Mouse (Mus musculus) midbrain, embryonic 11.5 days (tissue): Measurements from ENCODE around the gene Fmo9. TPM values are rescaled to one million over a fixed set of nuclear protein-coding genes. Genes with fewer than 3 reads are reported as not detected.

Experiments used
- ATAC-seq: fragments of 200-750 bp; cut with Nextera tagmentation; 2 replicates; pipeline ENCODE4 v1.8.0; 2017; ENCODE audit warnings: moderate TSS enrichment, moderate library complexity; ENCODE audit not compliant: low FRiP score
- DNase-seq: peaks from one replicate; pipeline ENCODE4 v3.0.0; 2015; ENCODE audit warnings: low spot score; ENCODE audit errors: missing footprints
- H3K27ac ChIP-seq: fragments of 300-500 bp; sonication (generic); 2 replicates; pipeline ENCODE4 v1.5.1; 2014; ENCODE audit warnings: low read depth, low read length
- H3K27me3 ChIP-seq: fragments of 300-500 bp; sonication (generic); 2 replicates; pipeline ENCODE4 v1.6.1; 2014; ENCODE audit warnings: mild to moderate bottlenecking, low read length, moderate library complexity, mixed read lengths; ENCODE audit not compliant: control insufficient read depth, insufficient read depth
- H3K36me3 ChIP-seq: fragments of 300-500 bp; sonication (generic); 2 replicates; pipeline ENCODE4 v1.6.1; 2014; ENCODE audit warnings: mild to moderate bottlenecking, low read length, moderate library complexity, mixed read lengths; ENCODE audit not compliant: control insufficient read depth, insufficient read depth
- H3K4me1 ChIP-seq: fragments of 300-500 bp; sonication (generic); 2 replicates; pipeline ENCODE4 v1.6.1; 2014; ENCODE audit warnings: low read length; ENCODE audit not compliant: control insufficient read depth, insufficient read depth
- H3K4me2 ChIP-seq: fragments of 300-500 bp; sonication (generic); 2 replicates; pipeline ENCODE4 v1.6.1; 2014; ENCODE audit warnings: mild to moderate bottlenecking, moderate library complexity
- H3K4me3 ChIP-seq: fragments of 300-500 bp; sonication (generic); 2 replicates; pipeline ENCODE4 v1.5.1; 2014; ENCODE audit warnings: low read depth, low read length
- H3K9ac ChIP-seq: fragments of 300-500 bp; sonication (generic); 2 replicates; pipeline ENCODE4 v1.6.1; 2014; ENCODE audit warnings: low read length
- H3K9me3 ChIP-seq: fragments of 300-500 bp; sonication (generic); 2 replicates; pipeline ENCODE4 v1.6.1; 2016; ENCODE audit warnings: low read length; ENCODE audit not compliant: control insufficient read depth
- WGBS: fragments of 180-500 bp; shearing (Covaris S2); extraction: QIAGEN DNeasy Blood & Tissue Kit; methylation state at CpG from one replicate; pipeline ENCODE4 v1.1.7; 2014; 5-methylcytosine and 5-hydroxymethylcytosine counted together
- polyA plus RNA-seq: library from polyadenylated mRNA; unstranded; fragments of >200 nt; fragmentation: Nextera tagmentation; extraction: Ambion mirVana; gene quantifications from 2 replicates; pipeline ENCODE4 v1.2.1, GENCODE M21; 2014

Gene Fmo9
- polyA plus RNA-seq = not detected in 2 replicates

- no peak within 1 kb of the TSS for H3K4me3 ChIP-seq
- no peaks in the 10 kb centered on the region for H3K9me3 ChIP-seq
- H3K27me3 ChIP-seq = no peaks in the 10 kb centered on the region
- no peaks in the 10 kb centered on the region for H3K4me1 ChIP-seq
- no peaks in the 10 kb centered on the region for H3K36me3 ChIP-seq
- 82% methylated on average over 1 of the region's 1 CpGs for WGBS
- no peak within 1 kb of the TSS for H3K4me2 ChIP-seq
- no peak within 1 kb of the TSS for H3K27ac ChIP-seq
- no peak for DNase-seq
- no peak within 1 kb of the TSS for H3K9ac ChIP-seq
- ATAC-seq = no peak
Measured at GRCm38 (mm10) chr1:166681745-166682144, at the start of gene Fmo9. TSS of gene Fmo9 (minus strand) at chr1:166681845.

GRCm38 (mm10) chr1:166730886-166731285 lies 49.2 kb upstream of the Fmo9 start:
- 78% methylated on average over 4 of the region's 4 CpGs for WGBS

GRCm38 (mm10) chr1:166730215-166730614 lies 48.6 kb upstream of the Fmo9 start:
- WGBS = 75% methylated on average over 2 of the region's 2 CpGs

More at GRCm38 (mm10) chr1:166730886-166731285, 49.2 kb upstream of the Fmo9 start:
- H3K9me3 ChIP-seq = no peaks in the 10 kb centered on the region
- ATAC-seq = no peak
- no peak overlapping the region for H3K4me2 ChIP-seq
- H3K27me3 ChIP-seq = no peaks in the 10 kb centered on the region
- H3K4me3 ChIP-seq = no peak overlapping the region
- no peak for DNase-seq
- H3K4me1 ChIP-seq = no peaks in the 10 kb centered on the region
- H3K9ac ChIP-seq = no peak overlapping the region
- H3K36me3 ChIP-seq = no peaks in the 10 kb centered on the region
- H3K27ac ChIP-seq = no peak overlapping the region

GRCm38 (mm10) chr1:166710861-166711260 lies 29.2 kb upstream of the Fmo9 start:
- Histone ChIP-seq H3K36me3 (no peaks in the 10 kb centered on the region), H3K4me3 (no peak overlapping the region), H3K27me3 (no peaks in the 10 kb centered on the region), H3K9ac (no peak overlapping the region), H3K27ac (no peak overlapping the region), H3K9me3 (no peaks in the 10 kb centered on the region), H3K4me2 (no peak overlapping the region), H3K4me1 (no peaks in the 10 kb centered on the region)
- DNase-seq (no peak), ATAC-seq (no peak)
- 93% methylated on average over 7 of the region's 7 CpGs for WGBS

More at GRCm38 (mm10) chr1:166730215-166730614, 48.6 kb upstream of the Fmo9 start:
- Histone ChIP-seq H3K27ac (no peak overlapping the region), H3K4me1 (no peaks in the 10 kb centered on the region), H3K27me3 (no peaks in the 10 kb centered on the region), H3K9me3 (no peaks in the 10 kb centered on the region), H3K9ac (no peak overlapping the region), H3K4me2 (no peak overlapping the region), H3K4me3 (no peak overlapping the region), H3K36me3 (no peaks in the 10 kb centered on the region)
- ATAC-seq (no peak), DNase-seq (no peak)

GRCm38 (mm10) chr1:166702270-166702912 lies 20.7 kb upstream of the Fmo9 start:
- ATAC-seq (no peak), DNase-seq (no peak)
- H3K4me3 ChIP-seq = no peak overlapping the region
- no peak overlapping the region for H3K4me2 ChIP-seq
- H3K4me1 ChIP-seq = no peaks in the 10 kb centered on the region
- no peaks in the 10 kb centered on the region for H3K27me3 ChIP-seq
- no peaks in the 10 kb centered on the region for H3K36me3 ChIP-seq
- no peaks in the 10 kb centered on the region for H3K9me3 ChIP-seq
- no peak overlapping the region for H3K9ac ChIP-seq
- no peak overlapping the region for H3K27ac ChIP-seq
- 66% methylated on average over 10 of the region's 10 CpGs for WGBS

GRCm38 (mm10) chr1:166669264-166669663 lies 12.4 kb downstream of the Fmo9 start:
- 93% methylated on average over 5 of the region's 5 CpGs for WGBS

GRCm38 (mm10) chr1:166660800-166661199 lies 20.8 kb downstream of the Fmo9 start:
- DNase-seq (no peak), ATAC-seq (no peak)
- Histone ChIP-seq H3K9ac (no peak overlapping the region), H3K4me3 (no peak overlapping the region), H3K36me3 (no peaks in the 10 kb centered on the region), H3K9me3 (no peaks in the 10 kb centered on the region), H3K27me3 (no peaks in the 10 kb centered on the region), H3K4me2 (no peak overlapping the region), H3K4me1 (no peaks in the 10 kb centered on the region), H3K27ac (no peak overlapping the region)
- 96% methylated on average over 8 of the region's 8 CpGs for WGBS

More at GRCm38 (mm10) chr1:166669264-166669663, 12.4 kb downstream of the Fmo9 start:
- Histone ChIP-seq H3K4me3 (no peak overlapping the region), H3K27me3 (no peaks in the 10 kb centered on the region), H3K4me2 (no peak overlapping the region), H3K4me1 (no peaks in the 10 kb centered on the region), H3K9ac (no peak overlapping the region), H3K9me3 (no peaks in the 10 kb centered on the region), H3K27ac (no peak overlapping the region), H3K36me3 (no peaks in the 10 kb centered on the region)
- ATAC-seq (no peak), DNase-seq (no peak)

- Histone ChIP-seq H3K36me3 (no peaks in the 10 kb centered on the region), H3K9me3 (no peaks in the 10 kb centered on the region), H3K9ac (no peak within 1 kb of the TSS), H3K4me1 (no peaks in the 10 kb centered on the region), H3K27me3 (no peaks in the 10 kb centered on the region), H3K4me2 (no peak within 1 kb of the TSS), H3K27ac (no peak within 1 kb of the TSS), H3K4me3 (no peak within 1 kb of the TSS)
- no peak for DNase-seq
- WGBS = 91% methylated on average over 2 of the region's 2 CpGs
- no peak for ATAC-seq
Measured at GRCm38 (mm10) chr1:166647593-166647992, 34.1 kb downstream of the Fmo9 start, which contains the start of gene Gm4847. TSS of gene Gm4847 (minus strand) at chr1:166647693.
